Mouse (Mus musculus) liver, adult 2 months (tissue): ENCODE data around the gene Thumpd3. TPM values are rescaled to one million over a fixed set of nuclear protein-coding genes. Genes with fewer than 3 reads are reported as not detected.

Source experiments
- DNase-seq: peaks from one replicate; pipeline ENCODE4 v3.0.0-alpha.2; 2011; ENCODE audit warnings: low read depth, low spot score; ENCODE audit errors: extremely low read depth
- H3K27ac ChIP-seq: fragments of 200-500 bp; replicated peaks from 2 replicates; pipeline ENCODE4 v1.5.1; 2012; ENCODE audit warnings: low read depth, mild to moderate bottlenecking, control low read depth, inconsistent platforms, low read length; ENCODE audit not compliant: insufficient read depth
- H3K27me3 ChIP-seq: fragments of 200-500 bp; 2 replicates; pipeline ENCODE4 v1.6.1; 2012; ENCODE audit warnings: mild to moderate bottlenecking, moderate library complexity, low read length, inconsistent platforms; ENCODE audit not compliant: control insufficient read depth, insufficient read depth
- H3K36me3 ChIP-seq: fragments of 200-500 bp; 2 replicates; pipeline ENCODE4 v1.6.1; 2012; ENCODE audit warnings: low read length, inconsistent platforms; ENCODE audit not compliant: control insufficient read depth, insufficient read depth
- H3K4me1 ChIP-seq: fragments of 200-500 bp; 2 replicates; pipeline ENCODE4 v1.6.1; 2011; ENCODE audit warnings: low read length; ENCODE audit not compliant: control insufficient read depth, insufficient read depth
- H3K4me3 ChIP-seq: fragments of 200-500 bp; 2 replicates; pipeline ENCODE4 v1.5.1; 2011; ENCODE audit warnings: low read depth, mild to moderate bottlenecking, control low read depth, low read length, moderate library complexity; ENCODE audit not compliant: insufficient read depth
- H3K79me2 ChIP-seq: fragments of 200-500 bp; 2 replicates; pipeline ENCODE4 v1.6.1; 2012; ENCODE audit warnings: inconsistent platforms, mild to moderate bottlenecking, low read length, moderate library complexity; ENCODE audit not compliant: control insufficient read depth, insufficient read depth
- H3K9ac ChIP-seq: fragments of 200-500 bp; 2 replicates; pipeline ENCODE4 v1.6.1; 2012; ENCODE audit warnings: low read depth, mild to moderate bottlenecking, control low read depth, inconsistent platforms, low read length
- CTCF ChIP-seq: fragments of 200-500 bp; IDR thresholded peaks from 2 replicates; pipeline ENCODE4 v1.5.1; 2011; ENCODE audit warnings: low read depth, low read length, control low read depth
- POLR2A ChIP-seq: fragments of 200-500 bp; IDR thresholded peaks from 2 replicates; pipeline ENCODE4 v1.6.1; 2011; ENCODE audit warnings: low read length, control low read depth; ENCODE audit not compliant: insufficient read depth; ENCODE audit errors: extremely low read depth
- WGBS: fragments of 180-500 bp; shearing (Covaris S2); methylation state at CpG from one replicate; pipeline ENCODE4 v1.1.7; 2018; 5-methylcytosine and 5-hydroxymethylcytosine counted together
- polyA plus RNA-seq: library from polyadenylated mRNA; depleted of rRNA; stranded (reverse); fragments of >200 nt; gene quantifications from 2 replicates; pipeline ENCODE4 v1.2.3, GENCODE M21; 2012
- total RNA-seq: library from RNA; depleted of rRNA; stranded (reverse); fragments of >200 nt; gene quantifications from 2 replicates; pipeline ENCODE4 v1.2.3, GENCODE M21; 2014

Gene Thumpd3
- total and polyA plus RNA-seq, 2 experiments, result 6.3 to 20.1 TPM

DNA sequence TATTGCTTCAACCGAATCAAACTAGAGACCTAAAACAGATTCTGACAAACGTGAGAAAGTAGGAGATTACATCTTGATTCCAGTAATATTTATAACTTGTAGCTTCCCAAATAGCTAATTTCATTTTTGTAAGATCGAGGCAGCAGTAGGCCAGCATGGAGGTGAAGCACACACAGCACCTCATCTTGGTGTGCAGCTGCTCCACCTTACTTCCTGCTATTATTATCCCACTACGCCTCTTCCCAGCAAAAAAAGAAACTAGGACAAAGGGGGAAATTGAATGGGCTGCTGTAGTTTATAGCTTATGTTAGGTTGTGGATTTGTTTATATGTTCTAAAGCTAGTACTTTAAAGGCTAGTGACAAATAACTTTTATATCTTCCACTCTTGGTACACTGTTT lies 38.6 kb downstream of the Thumpd3 start:
- H3K4me3 ChIP-seq, result no peak overlapping the region
- H3K4me1 ChIP-seq, result peaks cover 16% of the 10 kb centered on the region
- 42% methylated on average over 4 of the region's 4 CpGs for WGBS
- no peak for DNase-seq
- H3K27me3 ChIP-seq, result no peaks in the 10 kb centered on the region
- TF ChIP-seq POLR2A (no peak), CTCF (no peak)
- no peak overlapping the region for H3K27ac ChIP-seq
- peaks cover 22% of the 10 kb centered on the region; the same call in 1 of the 2 replicates for H3K79me2 ChIP-seq
- peaks cover 3% of the 10 kb centered on the region; the same call in 1 of the 2 replicates for H3K36me3 ChIP-seq
- H3K9ac ChIP-seq, result no peak overlapping the region

DNA sequence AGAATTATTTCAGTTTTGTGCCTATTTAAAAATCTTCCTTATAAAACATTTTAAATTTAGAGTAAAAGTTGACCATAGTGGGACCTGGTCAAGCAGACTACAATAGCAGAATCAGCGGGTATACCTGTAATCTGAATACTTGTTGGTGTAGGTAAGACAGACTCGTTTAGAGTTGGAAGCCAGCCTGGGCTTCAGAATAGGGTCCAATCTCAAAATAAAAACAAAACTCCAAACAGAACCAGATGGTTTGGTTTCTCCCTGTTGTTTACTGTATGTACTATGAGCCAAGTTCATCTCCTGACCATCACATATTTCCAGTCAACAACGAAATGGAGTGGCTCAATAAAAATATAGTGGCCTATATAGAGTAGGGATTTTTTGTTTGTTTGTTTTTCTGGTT lies 47.2 kb downstream of the Thumpd3 start:
- Histone ChIP-seq H3K79me2 (peaks cover 12% of the 10 kb centered on the region; the same call in 1 of the 2 replicates), H3K36me3 (no peaks in the 10 kb centered on the region), H3K27me3 (no peaks in the 10 kb centered on the region), H3K9ac (no peak overlapping the region), H3K4me1 (peaks cover 4% of the 10 kb centered on the region; the same call in 1 of the 2 replicates), H3K27ac (no peak overlapping the region), H3K4me3 (no peak overlapping the region)
- no peak for DNase-seq
- TF ChIP-seq CTCF (no peak), POLR2A (no peak)
- 33% methylated on average over 3 of the region's 3 CpGs for WGBS

DNA sequence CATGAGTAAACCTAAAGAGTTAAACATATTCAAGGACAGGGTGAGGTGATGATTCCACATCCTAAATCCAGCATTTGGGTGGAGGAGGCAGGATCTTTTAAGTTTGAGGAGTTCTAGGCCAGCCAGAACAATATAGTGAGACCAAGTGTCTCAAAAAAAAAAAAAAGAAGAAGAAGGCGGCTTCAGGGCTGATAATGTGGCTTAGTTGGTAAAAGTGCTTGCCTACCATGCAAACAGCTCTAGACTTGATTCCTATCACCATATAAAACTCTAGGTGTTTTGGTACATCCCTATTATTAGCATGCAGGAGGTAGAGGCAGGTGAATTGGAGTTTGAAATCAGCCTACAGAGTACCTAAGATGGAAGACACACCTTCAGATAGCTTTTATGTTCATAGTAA lies 49.5 kb downstream of the Thumpd3 start:
- DNase-seq, result no peak
- Histone ChIP-seq H3K79me2 (peaks cover 3% of the 10 kb centered on the region; the same call in 1 of the 2 replicates), H3K36me3 (no peaks in the 10 kb centered on the region), H3K4me3 (no peak overlapping the region), H3K9ac (no peak overlapping the region), H3K27me3 (no peaks in the 10 kb centered on the region), H3K4me1 (peaks cover 17% of the 10 kb centered on the region; the same call in 1 of the 2 replicates), H3K27ac (no peak overlapping the region)
- TF ChIP-seq POLR2A, result no peak
- no peak for TF ChIP-seq CTCF
- WGBS, result 94% methylated on average over 1 of the region's 1 CpGs

DNA sequence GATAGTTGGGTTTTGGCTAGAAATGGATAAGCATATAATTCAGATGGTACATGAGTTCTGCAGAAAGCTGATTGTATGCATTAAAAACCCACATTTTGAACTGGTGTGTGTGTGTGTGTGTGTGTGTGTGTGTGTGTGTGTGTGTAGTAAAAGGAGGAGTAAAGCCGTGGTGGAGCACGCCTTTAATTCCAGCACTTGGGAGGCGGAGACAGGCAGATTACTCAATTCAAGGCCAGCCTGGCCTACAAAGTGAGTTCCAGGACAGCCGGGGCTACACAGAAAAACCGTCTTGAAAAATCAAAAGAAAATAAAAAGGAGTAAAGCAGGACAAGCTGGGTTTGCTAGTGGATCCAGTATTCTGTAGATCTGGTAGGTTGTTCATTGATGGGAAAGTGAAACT lies 51.6 kb downstream of the Thumpd3 start:
- Histone ChIP-seq H3K4me1 (peaks cover 21% of the 10 kb centered on the region; the same call in 1 of the 2 replicates), H3K79me2 (peaks cover 2% of the 10 kb centered on the region; the same call in 1 of the 2 replicates), H3K9ac (no peak overlapping the region), H3K4me3 (no peak overlapping the region), H3K36me3 (no peaks in the 10 kb centered on the region), H3K27me3 (no peaks in the 10 kb centered on the region), H3K27ac (no peak overlapping the region)
- DNase-seq, result peak; percentile 43
- TF ChIP-seq POLR2A (no peak), CTCF (no peak)
- 23% methylated on average over 5 of the region's 5 CpGs for WGBS

DNA sequence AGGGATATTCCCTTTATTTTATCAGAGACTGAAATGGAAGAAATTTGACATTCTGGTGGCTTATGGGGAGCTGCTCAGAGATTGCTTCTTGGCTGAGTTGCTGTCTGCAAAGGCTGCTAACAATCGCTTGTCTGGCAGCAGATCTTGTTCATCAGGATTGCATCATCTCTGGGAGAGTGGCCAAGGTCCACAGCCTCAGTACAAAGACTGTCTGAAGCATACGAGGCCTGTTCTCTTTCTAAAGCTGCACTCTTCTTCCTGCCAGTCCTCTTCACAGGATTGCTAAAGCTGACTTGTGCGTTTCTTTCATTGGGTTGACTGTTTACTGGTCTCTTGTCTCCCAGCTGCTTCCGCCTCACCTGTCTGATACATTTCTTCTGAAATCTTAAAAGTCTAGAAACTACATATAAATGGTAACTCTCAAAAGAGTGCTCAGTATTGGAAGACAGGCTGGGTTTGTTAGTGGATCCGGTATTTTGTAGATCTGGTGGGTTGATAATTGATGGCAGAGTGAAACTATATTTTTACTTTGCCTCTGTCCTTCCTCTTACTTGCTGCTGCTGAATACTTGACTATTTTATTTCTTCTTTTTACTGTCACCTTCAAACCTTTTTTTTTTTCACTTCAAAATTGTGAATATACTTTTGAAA lies 53.7 kb downstream of the Thumpd3 start:
- Histone ChIP-seq H3K36me3 (peaks cover 1% of the 10 kb centered on the region; the same call in 1 of the 2 replicates), H3K4me3 (no peak overlapping the region), H3K27me3 (no peaks in the 10 kb centered on the region), H3K4me1 (peaks cover 21% of the 10 kb centered on the region; the same call in 1 of the 2 replicates), H3K79me2 (peaks cover 9% of the 10 kb centered on the region; the same call in 1 of the 2 replicates), H3K9ac (no peak overlapping the region), H3K27ac (peak overlapping the region; percentile 50)
- 3% methylated on average over 5 of the region's 5 CpGs for WGBS
- peak; percentile 98 for DNase-seq
- TF ChIP-seq POLR2A (no peak), CTCF (no peak)

DNA sequence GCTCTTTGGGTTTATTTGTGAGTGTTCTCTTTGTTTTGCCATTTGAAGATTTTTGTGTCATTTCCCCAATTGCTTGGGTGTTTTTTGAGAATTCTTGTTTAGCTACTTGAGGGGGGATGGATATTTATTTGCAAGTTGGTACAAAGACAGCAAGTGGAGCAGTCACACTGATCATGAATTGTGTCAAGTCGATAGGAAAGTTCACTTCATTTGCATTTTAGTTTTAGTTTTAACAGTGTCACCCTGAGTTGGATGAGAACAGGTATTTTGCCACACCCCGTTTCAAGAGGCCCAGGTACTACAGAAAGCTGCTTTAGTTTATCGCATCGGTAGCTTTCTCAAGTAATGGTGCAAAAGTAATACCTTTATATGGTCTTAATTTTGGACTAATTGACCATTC lies 56.5 kb downstream of the Thumpd3 start:
- Histone ChIP-seq H3K4me3 (no peak overlapping the region), H3K79me2 (peaks cover 16% of the 10 kb centered on the region; the same call in 1 of the 2 replicates), H3K4me1 (peaks cover 21% of the 10 kb centered on the region; the same call in 1 of the 2 replicates), H3K9ac (no peak overlapping the region), H3K27ac (no peak overlapping the region), H3K27me3 (no peaks in the 10 kb centered on the region), H3K36me3 (peaks cover 9% of the 10 kb centered on the region; the same call in 1 of the 2 replicates)
- peak; percentile 56 for DNase-seq
- TF ChIP-seq CTCF (no peak), POLR2A (no peak)
- 33% methylated on average over 4 of the region's 4 CpGs for WGBS
